Mouse (Mus musculus): ENCODE data around the gene Cox4i1.

DNA sequence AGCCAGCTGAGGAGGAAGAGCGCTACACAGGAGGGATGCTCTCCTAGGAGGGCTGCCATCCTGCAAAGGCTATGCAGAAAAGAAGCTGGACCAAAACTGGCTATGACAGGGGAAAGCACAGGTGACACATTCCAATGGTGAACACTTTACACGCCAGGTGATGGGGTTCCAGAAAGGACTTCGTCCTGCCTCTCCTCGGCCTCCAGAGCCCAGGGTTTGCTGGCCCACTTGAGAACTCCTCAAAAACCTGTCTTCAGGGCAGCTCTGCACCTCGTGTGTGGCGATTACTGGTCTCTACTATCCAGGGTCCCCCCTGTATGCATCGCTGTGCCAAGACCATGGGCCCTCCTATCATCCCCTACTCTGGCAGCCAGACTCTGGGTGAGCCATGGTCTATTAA, 20.5 kb downstream of the Cox4i1 start:
- no peak for TF ChIP-seq CTCF (IDR thresholded peaks at IDR 0.05; ENCODE audit: low read depth)
- no peak for TF ChIP-seq EP300 (IDR thresholded peaks at IDR 0.05; ENCODE audit: low read depth)
